Mouse (Mus musculus): ENCODE data around the gene Klf13. TPM values are rescaled to one million over a fixed set of nuclear protein-coding genes. Genes with fewer than 3 reads are reported as not detected.

The Klf13 gene
- polyA plus RNA-seq, 1 experiment from 2014 or later: 32.3 TPM

GRCm38 (mm10) chr7:63943946-63944345, 5.2 kb upstream of the Klf13 start:
- no peak overlapping the region for H3K27ac ChIP-seq
- WGBS: 35% methylated on average over 2 of the region's 2 CpGs
- H3K4me2 ChIP-seq: no peak overlapping the region
- H3K4me1 ChIP-seq: 0 out of 2 replicates have a peak, but pooled peaks cover 3% of the 10 kb centered on the region
- H3K9ac ChIP-seq: no peak overlapping the region
- H3K27me3 ChIP-seq (replicated peaks): no peaks in the 10 kb centered on the region
- H3K4me3 ChIP-seq (replicated peaks): no peak overlapping the region
- H3K36me3 ChIP-seq: no peaks in the 10 kb centered on the region
- ATAC-seq (ENCODE audit: insufficient read depth, low FRiP score, low read depth): no peak
- no peaks in the 10 kb centered on the region for H3K9me3 ChIP-seq

GRCm38 (mm10) chr7:63941501-63941900, 2.8 kb upstream of the Klf13 start:
- Histone ChIP-seq H3K9me3 (no peaks in the 10 kb centered on the region), H3K4me1 (0 out of 2 replicates have a peak, but pooled peaks cover 3% of the 10 kb centered on the region), H3K4me2 (no peak overlapping the region), H3K4me3 (replicated peaks) (no peak overlapping the region), H3K27me3 (replicated peaks) (no peaks in the 10 kb centered on the region), H3K36me3 (no peaks in the 10 kb centered on the region), H3K9ac (no peak overlapping the region), H3K27ac (no peak overlapping the region)
- ATAC-seq (ENCODE audit: insufficient read depth, low FRiP score, low read depth): no peak
- WGBS: 80% methylated on average over 4 of the region's 4 CpGs

- Histone ChIP-seq H3K4me1 (0 out of 2 replicates have a peak, but pooled peaks cover 3% of the 10 kb centered on the region), H3K9me3 (no peaks in the 10 kb centered on the region), H3K27ac (no peak overlapping the region), H3K4me2 (no peak overlapping the region), H3K9ac (no peak overlapping the region), H3K36me3 (no peaks in the 10 kb centered on the region), H3K27me3 (replicated peaks) (no peaks in the 10 kb centered on the region), H3K4me3 (replicated peaks) (no peak overlapping the region)
- ATAC-seq (ENCODE audit: insufficient read depth, low FRiP score, low read depth): no peak
- 77% methylated on average over 3 of the region's 3 CpGs for WGBS
Observed at GRCm38 (mm10) chr7:63941050-63941449, 2.3 kb upstream of the Klf13 start.

- no peak for ATAC-seq (ENCODE audit: insufficient read depth, low FRiP score, low read depth)
- H3K4me2 ChIP-seq: no peak overlapping the region
- WGBS: 94% methylated on average over 5 of the region's 5 CpGs
Observed at GRCm38 (mm10) chr7:63940321-63940720, 1.6 kb upstream of the Klf13 start.

GRCm38 (mm10) chr7:63939397-63939951, 759 bp upstream of the Klf13 start:
- under 1% methylated on average over 34 of the region's 39 CpGs for WGBS
- peaks cover 15% of the 10 kb centered on the region; the same call in 1 of the 2 replicates for H3K4me1 ChIP-seq
- peak overlapping the region; percentile 92 for H3K4me2 ChIP-seq
- peak; percentile 56 for ATAC-seq (ENCODE audit: insufficient read depth, low FRiP score, low read depth)
- peak overlapping the region; percentile 56 for H3K9ac ChIP-seq
- no peaks in the 10 kb centered on the region for H3K9me3 ChIP-seq
- H3K36me3 ChIP-seq: no peaks in the 10 kb centered on the region
- peak overlapping the region; percentile 85 for H3K4me3 ChIP-seq (replicated peaks)
- H3K27ac ChIP-seq: peak overlapping the region; percentile 98
- H3K27me3 ChIP-seq (replicated peaks): no peaks in the 10 kb centered on the region

More at GRCm38 (mm10) chr7:63940321-63940720, 1.6 kb upstream of the Klf13 start:
- Histone ChIP-seq H3K36me3 (no peaks in the 10 kb centered on the region), H3K4me3 (replicated peaks) (no peak overlapping the region), H3K4me1 (peaks cover 9% of the 10 kb centered on the region; the same call in 1 of the 2 replicates), H3K27me3 (replicated peaks) (no peaks in the 10 kb centered on the region), H3K9ac (no peak overlapping the region), H3K27ac (peak overlapping the region; percentile 98), H3K9me3 (no peaks in the 10 kb centered on the region)

- H3K9me3 ChIP-seq: no peaks in the 10 kb centered on the region
- under 1% methylated on average over 106 of the region's 121 CpGs for WGBS
- no peaks in the 10 kb centered on the region for H3K36me3 ChIP-seq
- ATAC-seq (ENCODE audit: insufficient read depth, low FRiP score, low read depth): peak; percentile 47
- H3K4me2 ChIP-seq: peak overlapping the region; percentile 92
- peak overlapping the region; percentile 94 for H3K27ac ChIP-seq
- peak overlapping the region; percentile 86 for H3K9ac ChIP-seq
- peaks cover 15% of the 10 kb centered on the region; the same call in 1 of the 2 replicates for H3K4me1 ChIP-seq
- H3K27me3 ChIP-seq (replicated peaks): no peaks in the 10 kb centered on the region
- peak overlapping the region; percentile 85 for H3K4me3 ChIP-seq (replicated peaks)
Observed at GRCm38 (mm10) chr7:63938066-63938913, 425 bp downstream of the Klf13 start.

GRCm38 (mm10) chr7:63937236-63938065, 1.3 kb downstream of the Klf13 start:
- WGBS: under 1% methylated on average over 83 of the region's 88 CpGs

GRCm38 (mm10) chr7:63936986-63937235, 1.8 kb downstream of the Klf13 start:
- WGBS: under 1% methylated on average over 11 of the region's 11 CpGs
- H3K9me3 ChIP-seq: no peaks in the 10 kb centered on the region
- H3K36me3 ChIP-seq: no peaks in the 10 kb centered on the region
- ATAC-seq (ENCODE audit: insufficient read depth, low FRiP score, low read depth): no peak
- peak overlapping the region; percentile 86; the same call in 1 of the 2 replicates for H3K9ac ChIP-seq
- peak overlapping the region; percentile 94 for H3K27ac ChIP-seq
- no peaks in the 10 kb centered on the region for H3K27me3 ChIP-seq (replicated peaks)
- peak overlapping the region; percentile 92 for H3K4me2 ChIP-seq
- H3K4me1 ChIP-seq: peaks cover 15% of the 10 kb centered on the region; the same call in 1 of the 2 replicates
- peak overlapping the region; percentile 85 for H3K4me3 ChIP-seq (replicated peaks)

More at GRCm38 (mm10) chr7:63937236-63938065, 1.3 kb downstream of the Klf13 start:
- Histone ChIP-seq H3K9me3 (no peaks in the 10 kb centered on the region), H3K4me1 (peaks cover 15% of the 10 kb centered on the region; the same call in 1 of the 2 replicates), H3K27ac (peak overlapping the region; percentile 94), H3K27me3 (replicated peaks) (no peaks in the 10 kb centered on the region), H3K36me3 (no peaks in the 10 kb centered on the region), H3K4me3 (replicated peaks) (peak overlapping the region; percentile 85), H3K4me2 (peak overlapping the region; percentile 92), H3K9ac (peak overlapping the region; percentile 86)
- peak; percentile 25 for ATAC-seq (ENCODE audit: insufficient read depth, low FRiP score, low read depth)

- Histone ChIP-seq H3K9me3 (no peaks in the 10 kb centered on the region), H3K27me3 (replicated peaks) (no peaks in the 10 kb centered on the region), H3K36me3 (no peaks in the 10 kb centered on the region), H3K4me3 (replicated peaks) (peak overlapping the region; percentile 85), H3K4me1 (peaks cover 15% of the 10 kb centered on the region; the same call in 1 of the 2 replicates), H3K9ac (peak overlapping the region; percentile 86; the same call in 1 of the 2 replicates), H3K4me2 (peak overlapping the region; percentile 92), H3K27ac (peak overlapping the region; percentile 94)
- no peak for ATAC-seq (ENCODE audit: insufficient read depth, low FRiP score, low read depth)
- WGBS: under 1% methylated on average over 34 of the region's 34 CpGs
Observed at GRCm38 (mm10) chr7:63936188-63936985, 2.3 kb downstream of the Klf13 start.

GRCm38 (mm10) chr7:63935809-63936187, 2.9 kb downstream of the Klf13 start:
- Histone ChIP-seq H3K9me3 (no peaks in the 10 kb centered on the region), H3K4me1 (peaks cover 15% of the 10 kb centered on the region; the same call in 1 of the 2 replicates), H3K4me2 (peak overlapping the region; percentile 92), H3K4me3 (replicated peaks) (peak overlapping the region; percentile 85), H3K36me3 (no peaks in the 10 kb centered on the region), H3K27ac (peak overlapping the region; percentile 51; the same call in 1 of the 2 replicates), H3K27me3 (replicated peaks) (no peaks in the 10 kb centered on the region), H3K9ac (no peak overlapping the region)
- no peak for ATAC-seq (ENCODE audit: insufficient read depth, low FRiP score, low read depth)
- 28% methylated on average over 8 of the region's 8 CpGs for WGBS

- no peaks in the 10 kb centered on the region for H3K27me3 ChIP-seq (replicated peaks)
- no peak overlapping the region for H3K4me2 ChIP-seq
- no peak for ATAC-seq (ENCODE audit: insufficient read depth, low FRiP score, low read depth)
- H3K27ac ChIP-seq: no peak overlapping the region
- H3K4me3 ChIP-seq (replicated peaks): no peak overlapping the region
- no peaks in the 10 kb centered on the region for H3K36me3 ChIP-seq
- 63% methylated on average over 1 of the region's 1 CpGs for WGBS
- H3K4me1 ChIP-seq: peaks cover 13% of the 10 kb centered on the region; the same call in 1 of the 2 replicates
- no peaks in the 10 kb centered on the region for H3K9me3 ChIP-seq
- no peak overlapping the region for H3K9ac ChIP-seq
Observed at GRCm38 (mm10) chr7:63934530-63934929, 4.2 kb downstream of the Klf13 start.
